Mouse (Mus musculus) midbrain, postnatal 0 days (tissue): ENCODE measurements around the gene Upf3b. TPM values are rescaled to one million over a fixed set of nuclear protein-coding genes. Genes with fewer than 3 reads are reported as not detected.

Experiments used
- ATAC-seq: fragments of 200-750 bp; cut with Nextera tagmentation; 2 replicates; pipeline ENCODE4 v1.8.0; 2017; ENCODE audit warnings: moderate number of reproducible peaks, mild to moderate bottlenecking, moderate TSS enrichment, moderate library complexity; ENCODE audit not compliant: low FRiP score
- DNase-seq: peaks from one replicate; pipeline ENCODE4 v3.0.0-alpha.2; 2015; ENCODE audit warnings: low spot score
- H3K27ac ChIP-seq: fragments of 300-500 bp; sonication (generic); 2 replicates; pipeline ENCODE4 v1.5.1; 2014; ENCODE audit warnings: low read depth, mild to moderate bottlenecking, low read length, mixed read lengths
- H3K27me3 ChIP-seq: fragments of 300-500 bp; sonication (generic); 2 replicates; pipeline ENCODE4 v1.6.1; 2014; ENCODE audit warnings: low read length, control low read depth, mixed read lengths; ENCODE audit not compliant: insufficient read depth
- H3K36me3 ChIP-seq: fragments of 300-500 bp; sonication (generic); 2 replicates; pipeline ENCODE4 v1.6.1; 2014; ENCODE audit warnings: low read length, control low read depth, mixed read lengths; ENCODE audit not compliant: insufficient read depth
- H3K4me1 ChIP-seq: fragments of 300-500 bp; sonication (generic); 2 replicates; pipeline ENCODE4 v1.6.1; 2014; ENCODE audit warnings: mild to moderate bottlenecking, control low read depth, antibody characterized with exemption, low read length, mixed read lengths; ENCODE audit not compliant: insufficient read depth
- H3K4me2 ChIP-seq: fragments of 300-500 bp; sonication (generic); 2 replicates; pipeline ENCODE4 v1.6.1; 2014; ENCODE audit warnings: low read depth, mild to moderate bottlenecking, low read length, mixed read lengths; ENCODE audit not compliant: poor library complexity, severe bottlenecking
- H3K4me3 ChIP-seq: fragments of 300-500 bp; sonication (generic); 2 replicates; pipeline ENCODE4 v1.5.1; 2014; ENCODE audit warnings: low read depth, mild to moderate bottlenecking, low read length, moderate library complexity
- H3K9ac ChIP-seq: fragments of 300-500 bp; sonication (generic); replicated peaks from 2 replicates; pipeline ENCODE4 v1.6.1; 2014; ENCODE audit warnings: mild to moderate bottlenecking, low read length, moderate library complexity, mixed read lengths; ENCODE audit not compliant: poor library complexity, severe bottlenecking
- H3K9me3 ChIP-seq: fragments of 300-500 bp; sonication (generic); 2 replicates; pipeline ENCODE4 v1.6.1; 2016; ENCODE audit warnings: low read length, control low read depth
- CTCF ChIP-seq: IDR thresholded peaks from 2 replicates; pipeline ENCODE4 v1.5.1; 2016; ENCODE audit warnings: antibody characterized with exemption, mild to moderate bottlenecking
- WGBS: fragments of 180-500 bp; shearing (Covaris S2); extraction: QIAGEN DNeasy Blood & Tissue Kit; methylation state at CpG from one replicate; pipeline ENCODE4 v1.1.7; 2014; 5-methylcytosine and 5-hydroxymethylcytosine counted together
- polyA plus RNA-seq: library from polyadenylated mRNA; unstranded; fragments of >200 nt; fragmentation: Nextera tagmentation; extraction: Ambion mirVana; gene quantifications from 2 replicates; pipeline ENCODE4 v1.2.1, GENCODE M21; 2015
- total RNA-seq: library from RNA; depleted of rRNA; stranded (reverse); fragments of >200 nt; gene quantifications from 2 replicates; pipeline ENCODE4 v1.2.3, GENCODE M21; 2014

Upf3b gene
- total and polyA plus RNA-seq, 2 experiments from 2014 or later = 11.0 to 27.2 TPM

DNA sequence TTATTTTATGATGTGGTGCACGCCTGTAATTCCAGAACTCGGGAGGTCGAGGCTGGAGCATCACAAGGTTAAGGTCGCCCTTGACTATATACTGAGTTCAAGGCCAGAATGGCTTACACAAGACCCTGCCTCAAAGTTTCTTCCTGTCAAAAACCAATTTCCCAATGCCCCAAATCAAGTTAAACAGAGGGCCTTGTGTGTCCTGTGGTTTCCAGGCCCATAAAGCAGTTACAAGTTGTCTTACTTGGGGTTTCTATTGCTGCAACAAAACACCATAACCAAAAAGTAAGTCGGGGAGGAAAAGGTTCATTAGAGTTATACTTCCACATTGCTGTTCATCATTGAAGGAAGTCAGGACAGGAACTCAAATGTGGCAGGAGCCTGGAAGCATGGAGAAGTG lies 41.4 kb downstream of the Upf3b start:
- 92% methylated on average over 5 of the region's 5 CpGs for WGBS
- DNase-seq (no peak), ATAC-seq (no peak)
- Histone ChIP-seq H3K27ac (no peak overlapping the region), H3K36me3 (no peaks in the 10 kb centered on the region), H3K27me3 (no peaks in the 10 kb centered on the region), H3K4me3 (no peak overlapping the region), H3K4me2 (no peak overlapping the region), H3K9ac (no peak overlapping the region), H3K4me1 (no peaks in the 10 kb centered on the region), H3K9me3 (no peaks in the 10 kb centered on the region)
- no peak for TF ChIP-seq CTCF

DNA sequence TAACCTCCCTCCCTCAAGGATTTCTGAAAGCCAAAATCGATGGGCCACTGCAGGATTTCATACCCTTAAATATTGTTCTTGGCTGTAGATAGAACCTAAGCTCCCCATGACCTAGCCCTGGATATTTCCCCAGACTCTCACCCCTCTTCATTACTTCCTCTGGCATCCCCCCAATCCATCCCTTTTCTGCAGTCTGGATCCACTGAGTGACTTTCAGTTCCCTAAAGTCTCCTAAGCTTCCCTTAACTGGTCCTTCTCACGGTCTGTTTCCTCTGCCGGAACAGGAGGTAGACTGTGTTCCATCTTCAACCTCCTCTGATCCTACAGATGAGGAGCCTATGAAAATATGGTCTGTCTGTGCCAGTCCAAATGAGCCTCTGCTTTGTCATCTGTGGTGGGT lies 42.8 kb downstream of the Upf3b start:
- WGBS = 78% methylated on average over 3 of the region's 3 CpGs

DNA sequence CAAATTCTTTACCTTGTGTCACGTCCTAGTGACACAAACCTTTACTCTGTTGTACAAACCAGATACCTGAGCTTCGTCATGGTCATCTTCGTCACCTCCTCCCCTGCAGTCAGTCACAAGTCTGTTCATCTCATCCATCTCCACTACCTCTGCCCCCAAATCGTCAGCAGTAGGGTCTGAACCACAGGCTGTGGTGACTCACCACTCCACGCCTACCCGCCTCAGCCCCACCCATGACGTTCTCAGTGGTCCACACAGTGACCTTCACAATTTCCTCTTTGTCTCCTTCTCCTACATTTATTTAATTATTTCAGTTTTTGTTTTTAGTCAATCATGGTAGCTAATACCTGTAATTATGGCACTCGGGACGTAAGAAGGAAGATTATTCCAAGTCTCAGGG lies 46.2 kb downstream of the Upf3b start:
- Histone ChIP-seq H3K4me2 (no peak overlapping the region), H3K27ac (no peak overlapping the region), H3K36me3 (no peaks in the 10 kb centered on the region), H3K27me3 (no peaks in the 10 kb centered on the region), H3K9me3 (no peaks in the 10 kb centered on the region), H3K4me3 (no peak overlapping the region), H3K9ac (no peak overlapping the region), H3K4me1 (no peaks in the 10 kb centered on the region)
- DNase-seq (no peak), ATAC-seq (no peak)
- no peak for TF ChIP-seq CTCF
- WGBS = 89% methylated on average over 9 of the region's 9 CpGs

More for the DNA sequence above, 42.8 kb downstream of the Upf3b start:
- TF ChIP-seq CTCF = no peak
- H3K27ac ChIP-seq = no peak overlapping the region
- no peak overlapping the region for H3K4me2 ChIP-seq
- no peak overlapping the region for H3K4me3 ChIP-seq
- no peaks in the 10 kb centered on the region for H3K9me3 ChIP-seq
- no peaks in the 10 kb centered on the region for H3K27me3 ChIP-seq
- no peaks in the 10 kb centered on the region for H3K4me1 ChIP-seq
- ATAC-seq (no peak), DNase-seq (no peak)
- H3K36me3 ChIP-seq = no peaks in the 10 kb centered on the region
- H3K9ac ChIP-seq = no peak overlapping the region

DNA sequence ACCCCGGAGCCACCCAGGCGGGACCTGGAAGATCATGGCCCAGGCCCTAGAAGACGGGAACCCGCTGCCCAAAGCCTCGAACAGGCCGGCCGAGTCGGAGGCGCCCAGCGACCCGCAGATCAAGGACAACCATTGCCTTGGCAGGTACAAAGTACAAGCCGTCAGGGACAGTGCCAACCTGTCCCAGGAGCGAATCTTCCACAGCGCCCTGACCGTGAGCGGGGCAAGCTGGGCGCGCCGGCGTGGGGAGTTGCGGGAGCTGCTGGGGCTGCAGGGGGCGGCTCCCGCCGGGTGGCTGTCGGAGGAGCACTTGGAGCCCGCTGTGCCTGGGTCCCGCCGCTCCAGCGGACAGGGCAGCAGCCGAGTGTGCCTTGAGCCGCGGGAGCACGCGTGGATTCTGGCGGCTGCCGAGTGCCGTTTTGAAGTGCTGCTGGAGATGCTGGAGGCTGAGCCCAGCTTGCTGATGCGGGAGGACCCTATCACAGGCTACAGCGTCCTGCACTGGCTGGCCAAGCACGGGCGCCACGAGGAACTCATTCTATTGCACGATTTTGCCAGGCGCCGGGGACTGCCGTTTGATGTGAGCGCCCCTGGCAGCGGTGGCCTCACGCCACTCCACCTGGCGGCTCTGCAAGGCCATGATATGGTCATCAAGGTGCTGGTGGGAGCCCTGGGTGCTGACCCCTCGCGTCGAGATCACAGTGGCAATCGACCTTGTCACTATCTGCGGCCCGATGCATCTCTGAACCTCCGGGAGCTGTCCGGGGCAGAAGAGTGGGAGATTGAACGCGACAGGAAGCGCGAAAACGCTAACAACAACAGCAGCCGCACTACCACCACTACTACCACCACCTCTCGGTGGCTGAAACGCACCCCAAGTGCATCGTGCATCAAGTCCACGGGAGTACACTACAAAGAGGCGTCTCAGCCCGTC lies 61.0 kb downstream of the Upf3b start:
- Histone ChIP-seq H3K36me3 (no peaks in the 10 kb centered on the region), H3K4me3 (peak overlapping the region; percentile 39), H3K27ac (no peak overlapping the region), H3K9ac (no peak overlapping the region; the same call in 1 of the 2 replicates), H3K4me1 (no peaks in the 10 kb centered on the region), H3K4me2 (peak overlapping the region; percentile 65), H3K9me3 (no peaks in the 10 kb centered on the region), H3K27me3 (no peaks in the 10 kb centered on the region; the same call in 1 of the 2 replicates)
- DNase-seq = peak; percentile 3
- ATAC-seq = 0 out of 2 replicates have a peak, but pooled peaks have one; percentile 31
- WGBS = 18% methylated on average over 56 of the region's 70 CpGs
- TF ChIP-seq CTCF = no peak

DNA sequence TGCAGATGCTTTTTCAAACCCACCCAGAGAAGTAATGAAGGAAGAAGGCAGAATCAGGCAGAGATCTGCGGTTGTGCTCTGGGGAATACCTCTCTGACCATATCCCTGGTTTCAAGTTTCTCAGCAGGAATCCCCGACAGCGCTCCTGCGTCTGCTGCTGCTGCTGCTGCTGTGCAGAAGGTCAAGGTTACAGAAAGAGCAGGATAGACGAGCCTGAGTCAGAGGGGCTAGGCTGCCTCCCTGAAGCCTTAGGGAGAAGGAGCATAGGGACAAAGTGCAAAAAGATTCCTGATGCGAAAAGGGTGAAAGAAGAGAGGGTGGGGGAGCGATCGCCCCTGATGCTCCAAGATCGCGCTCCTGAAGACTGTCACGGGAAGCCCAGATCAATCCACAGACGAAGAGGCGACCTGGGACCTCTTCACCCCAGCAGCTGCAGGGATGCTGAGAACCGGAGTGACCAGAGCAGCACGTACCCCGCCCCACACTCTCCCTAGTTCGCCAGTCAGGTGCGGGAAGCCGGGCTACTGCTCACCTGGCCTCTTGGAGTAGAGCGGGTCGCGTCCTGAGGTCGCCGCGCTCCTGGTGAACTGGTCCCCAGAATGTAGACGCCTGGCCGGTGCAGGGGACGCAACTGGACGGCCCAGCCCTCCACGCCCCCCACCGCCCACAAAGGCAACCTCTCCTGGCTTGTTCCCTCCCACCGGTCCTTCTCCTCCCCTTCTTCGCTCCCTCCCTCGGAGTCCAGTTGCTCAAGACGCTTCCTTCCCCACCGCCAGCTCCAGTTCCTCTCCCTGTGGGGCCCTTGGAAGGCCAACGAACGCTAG lies 61.8 kb downstream of the Upf3b start, which contains the start of gene Sowahd:
Gene Sowahd (plus strand): TSS at position 780 of the 824 bp plus-strand sequence.
- Histone ChIP-seq H3K4me1 (no peaks in the 10 kb centered on the region), H3K4me2 (peak within 1 kb of the TSS; percentile 65), H3K9ac (no peak within 1 kb of the TSS; the same call in 1 of the 2 replicates), H3K4me3 (peak within 1 kb of the TSS; percentile 39), H3K27me3 (no peaks in the 10 kb centered on the region; the same call in 1 of the 2 replicates), H3K9me3 (no peaks in the 10 kb centered on the region), H3K36me3 (no peaks in the 10 kb centered on the region), H3K27ac (no peak within 1 kb of the TSS)
- TF ChIP-seq CTCF = no peak
- DNase-seq = no peak
- 15% methylated on average over 28 of the region's 38 CpGs for WGBS
- ATAC-seq = no peak
